Mouse (Mus musculus): ENCODE measurements around the gene Cphx3.
"Not testable (repeated sequence)": the region's sequence is repeated elsewhere in the genome, so short reads cannot be mapped to it uniquely, and the experiment has no call there.

- TF ChIP-seq FLI1 (IDR thresholded peaks at IDR 0.05; ENCODE audit: low read length); GATA1 (IDR thresholded peaks at IDR 0.05; ENCODE audit: borderline replicate concordance, low read length): not testable (repeated sequence)
These were observed 22.7 kb upstream of the Cphx3 start for GRCm38 (mm10) chr14:26059362-26059761.
